Comparison of ENCODE assay signal across 8 mouse cellular contexts in the genomic region with DNA sequence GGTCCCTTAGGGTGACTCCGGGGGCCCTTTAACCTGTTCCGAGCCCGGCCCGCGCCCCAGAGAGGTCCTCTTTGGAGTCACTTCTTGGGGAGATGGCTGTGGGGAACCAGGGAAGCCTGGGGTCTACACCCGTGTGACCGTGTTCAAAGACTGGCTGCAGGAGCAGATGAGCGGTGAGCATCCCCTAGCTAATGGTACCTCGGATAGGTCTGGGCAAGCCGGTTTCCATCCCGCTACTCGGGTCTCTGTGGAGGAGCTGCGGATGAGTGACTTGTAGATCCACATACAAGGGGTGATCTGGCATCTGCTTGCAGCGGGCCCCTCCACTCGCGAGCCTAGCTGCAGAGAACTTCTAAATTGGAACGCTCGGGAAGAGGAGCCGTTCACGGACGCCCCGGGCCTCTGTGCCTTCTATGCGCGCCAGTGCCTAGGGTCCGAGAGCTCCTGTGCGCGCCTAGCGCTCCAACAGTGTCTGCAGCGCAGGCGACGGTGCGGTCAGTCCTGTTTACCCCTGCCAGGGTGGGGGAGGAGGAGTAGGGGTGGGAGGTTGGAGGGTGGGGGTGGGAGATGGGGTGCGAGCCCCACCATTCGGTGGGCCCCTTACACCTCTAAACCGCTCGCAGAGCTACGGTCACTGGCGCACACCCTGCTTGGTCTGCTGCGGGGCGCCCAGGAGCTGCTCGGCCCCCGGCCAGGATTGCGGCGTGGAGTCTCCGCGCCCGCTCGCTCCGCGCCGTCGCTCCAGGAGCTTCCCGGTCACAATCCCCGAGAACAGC. TPM values are rescaled to one million over a fixed set of nuclear protein-coding genes. Genes with fewer than 3 reads are reported as not detected.
DNase-seq lines count a peak whose midpoint lies in the region; ATAC-seq and TF ChIP-seq lines count a peak whose summit lies in the region.

No protein-coding gene starts in this region.

- TF ChIP-seq CTCF in gastrocnemius, adult 2 months (IDR thresholded peaks at IDR 0.05): no peak
- no peak for TF ChIP-seq CTCF in CH12.LX (conservative IDR thresholded peaks at IDR 0.05 in 1 of 2, IDR thresholded peaks at IDR 0.05 in 1 of 2; ENCODE audit: low read depth in 2 of 2, low read length in 2 of 2)

- H3K36me3 ChIP-seq in CH12.LX (replicated peaks in 1 of 2; ENCODE audit: control insufficient read depth in 1 of 2, insufficient read depth in 1 of 2, low read length in 1 of 2): no peaks in the 10 kb centered on the region
- H3K36me3 ChIP-seq in forebrain, embryonic 10.5 days (replicated peaks): no peaks in the 10 kb centered on the region
- no peaks in the 10 kb centered on the region for H3K36me3 ChIP-seq in liver, embryonic 11.5 days (ENCODE audit: control insufficient read depth, insufficient read depth, low read length)
- no peaks in the 10 kb centered on the region for H3K36me3 ChIP-seq in stomach, embryonic 15.5 days

- TF ChIP-seq RAD21 in CH12.LX (IDR thresholded peaks at IDR 0.05; ENCODE audit: low read depth, low read length): no peak

- H3K27me3 ChIP-seq in CH12.LX (replicated peaks): peaks cover 60% of the 10 kb centered on the region
- H3K27me3 ChIP-seq in forebrain, embryonic 10.5 days (ENCODE audit: poor library complexity, severe bottlenecking): peaks cover 90% of the 10 kb centered on the region
- H3K27me3 ChIP-seq in liver, embryonic 11.5 days (replicated peaks; ENCODE audit: control insufficient read depth, insufficient read depth, low read length): peaks cover 69% of the 10 kb centered on the region
- H3K27me3 ChIP-seq in stomach, embryonic 15.5 days (replicated peaks): peaks cover 48% of the 10 kb centered on the region

- DNase-seq in gastrocnemius, adult 2 months: no peak
- no peak for DNase-seq in gastrocnemius, postnatal 14 days
- DNase-seq in CH12.LX (ENCODE audit: extremely low read depth): no peak
- DNase-seq in forebrain, embryonic 10.5 days (ENCODE audit: extremely low spot score, low spot score): peak; percentile 55
- peak; percentile 51 for DNase-seq in liver, embryonic 11.5 days (ENCODE audit: low spot score)
- DNase-seq in layer of hippocampus, adult 11-12 months (ENCODE audit: low spot score): no peak
- no peak for DNase-seq in right cerebral cortex, postnatal 10 days (ENCODE audit: low spot score in 2 of 2)

- H3K79me2 ChIP-seq in CH12.LX (replicated peaks; ENCODE audit: control insufficient read depth, extremely low read depth, insufficient read depth, poor library complexity, severe bottlenecking): no peaks in the 10 kb centered on the region

- peak overlapping the region; percentile 79 for H3K4me3 ChIP-seq in gastrocnemius, adult 2 months
- H3K4me3 ChIP-seq in CH12.LX (replicated peaks in 1 of 3; ENCODE audit: low read depth in 2 of 3, low read length in 2 of 3, poor library complexity in 1 of 3): no peak overlapping the region
- H3K4me3 ChIP-seq in forebrain, embryonic 10.5 days: peak overlapping the region; percentile 60
- peak overlapping the region; percentile 50 for H3K4me3 ChIP-seq in liver, embryonic 11.5 days (ENCODE audit: low read depth, low read length)
- H3K4me3 ChIP-seq in stomach, embryonic 15.5 days (replicated peaks): peak overlapping the region; percentile 54

- peak overlapping the region; percentile 7; the same call in 1 of the 2 replicates for H3K4me2 ChIP-seq in CH12.LX (ENCODE audit: insufficient read depth, low read depth, poor library complexity, severe bottlenecking)
- peak overlapping the region; percentile 71 for H3K4me2 ChIP-seq in liver, embryonic 11.5 days
- peak overlapping the region; percentile 97 for H3K4me2 ChIP-seq in stomach, embryonic 15.5 days

- no peak overlapping the region for H3K9ac ChIP-seq in CH12.LX (ENCODE audit: insufficient read depth, low read depth)
- H3K9ac ChIP-seq in liver, embryonic 11.5 days (ENCODE audit: low read depth, low read length): no peak overlapping the region
- H3K9ac ChIP-seq in stomach, embryonic 15.5 days: peak overlapping the region; percentile 44

- H3K9me3 ChIP-seq in CH12.LX (replicated peaks; ENCODE audit: low read length): no peaks in the 10 kb centered on the region
- H3K9me3 ChIP-seq in forebrain, embryonic 10.5 days: no peaks in the 10 kb centered on the region
- no peaks in the 10 kb centered on the region for H3K9me3 ChIP-seq in liver, embryonic 11.5 days (ENCODE audit: control insufficient read depth, low read length)
- no peaks in the 10 kb centered on the region for H3K9me3 ChIP-seq in stomach, embryonic 15.5 days

- no peak for ATAC-seq in liver, embryonic 11.5 days (replicated peaks; ENCODE audit: low FRiP score)
- peak; percentile 48; the same call in 1 of the 2 replicates for ATAC-seq in stomach, embryonic 15.5 days (ENCODE audit: insufficient read depth, low FRiP score, low read depth)

- WGBS in forebrain, embryonic 10.5 days: 2% methylated on average over 52 of the region's 54 CpGs
- WGBS in liver, embryonic 11.5 days: 4% methylated on average over 53 of the region's 54 CpGs
- WGBS in stomach, embryonic 15.5 days: 3% methylated on average over 54 of the region's 54 CpGs

- intact Hi-C loops in gastrocnemius, adult 2 months (cut with DNase I): loop anchor here (2.0 to 10.0 kb wide), 3 partner anchors 88 to 569 kb away; no protein-coding TSS in a partner anchor
- intact Hi-C loops in gastrocnemius, postnatal 14 days (cut with DNase I; ENCODE audit: low total_unique reads): loop anchor here (10.0 kb wide), 2 partner anchors 522 to 572 kb away; no protein-coding TSS in a partner anchor

- H3K4me1 ChIP-seq in CH12.LX (ENCODE audit: control insufficient read depth in 1 of 2, insufficient read depth in 2 of 2): peaks cover 4 to 13% of the 10 kb centered on the region in 2 experiments
- H3K4me1 ChIP-seq in forebrain, embryonic 10.5 days: peaks cover 54% of the 10 kb centered on the region
- H3K4me1 ChIP-seq in liver, embryonic 11.5 days (replicated peaks; ENCODE audit: control insufficient read depth, insufficient read depth, low read length): peaks cover 6% of the 10 kb centered on the region
- H3K4me1 ChIP-seq in stomach, embryonic 15.5 days: peaks cover 16% of the 10 kb centered on the region

- in situ Hi-C loops in CH12.LX (cut with MboI; ENCODE audit: low pct_ligation_motif_present, low pct_unique_long_range_greater_than_20kb, low sequenced_read_pairs): loop anchor here (5.0 to 10.0 kb wide), 2 partner anchors 84 to 522 kb away; partner anchors contain the start of gene Alpi

- 0 out of 2 replicates have a peak overlapping the region, but pooled peaks have one; percentile 20 for H3K27ac ChIP-seq in gastrocnemius, adult 2 months
- no peak overlapping the region for H3K27ac ChIP-seq in CH12.LX (ENCODE audit: insufficient read depth, low read depth)
- H3K27ac ChIP-seq in forebrain, embryonic 10.5 days: peak overlapping the region; percentile 75
- no peak overlapping the region for H3K27ac ChIP-seq in liver, embryonic 11.5 days (ENCODE audit: low read depth, low read length)
- no peak overlapping the region for H3K27ac ChIP-seq in stomach, embryonic 15.5 days

- no peak for TF ChIP-seq POLR2A in CH12.LX (IDR thresholded peaks at IDR 0.05; ENCODE audit: low read depth, low read length)

- dilution Hi-C loops in CH12.LX (cut with MboI; ENCODE audit: extremely low pct_ligation_motif_present, extremely low pct_unique_long_range_greater_than_20kb, low sequenced_read_pairs): no loop called here

- TF ChIP-seq EP300 in CH12.LX (IDR thresholded peaks at IDR 0.05; ENCODE audit: low read length): no peak

RNA-seq across cellular contexts. Expression of gene Prss56, which starts 3.3 kb away (rescaled TPM):
- not detected for total RNA-seq in gastrocnemius, adult 2 months (2021)
- not detected for total RNA-seq in gastrocnemius, postnatal 14 days (2021)
- total RNA-seq in CH12.LX (2012; rRNA removed): not detected in 2 replicates
- not detected in 2 replicates for total RNA-seq in CH12.LX (2014; rRNA removed)
- not detected in 2 replicates for polyA plus RNA-seq in CH12.LX (2012; ENCODE audit: insufficient read length, low read depth)
- not detected in 2 replicates for polyA plus RNA-seq in forebrain, embryonic 10.5 days (2016; fragmentation: Nextera tagmentation; extraction: Ambion mirVana)
- not detected in 2 replicates for polyA plus RNA-seq in liver, embryonic 11.5 days (2014; fragmentation: Nextera tagmentation; extraction: Ambion mirVana)
- 0.08 TPM in 1 of 2 replicates, not detected in the other for polyA plus RNA-seq in stomach, embryonic 15.5 days (2015; fragmentation: Nextera tagmentation; extraction: Ambion mirVana)

RNA-seq across cellular contexts. Expression of gene Chrnd, which starts 4.0 kb away (rescaled TPM):
- 1 to 10 TPM; 1.8 to 2.3 TPM for total RNA-seq in gastrocnemius, adult 2 months (2021)
- total RNA-seq in gastrocnemius, postnatal 14 days (2021): 1 to 10 TPM; 4.4 to 5.2 TPM
- total RNA-seq in CH12.LX (2012; rRNA removed): not detected in 2 replicates
- total RNA-seq in CH12.LX (2014; rRNA removed): not detected in 2 replicates
- 0.13 TPM in 1 of 2 replicates, not detected in the other for polyA plus RNA-seq in CH12.LX (2012; ENCODE audit: insufficient read length, low read depth)
- not detected in 2 replicates for polyA plus RNA-seq in forebrain, embryonic 10.5 days (2016; fragmentation: Nextera tagmentation; extraction: Ambion mirVana)
- polyA plus RNA-seq in liver, embryonic 11.5 days (2014; fragmentation: Nextera tagmentation; extraction: Ambion mirVana): 0.08 TPM in 1 of 2 replicates, not detected in the other
- 0.10 and 0.31 TPM in 2 replicates for polyA plus RNA-seq in stomach, embryonic 15.5 days (2015; fragmentation: Nextera tagmentation; extraction: Ambion mirVana)

RNA-seq across cellular contexts. Expression of gene Chrng, which starts 18.0 kb away (rescaled TPM):
- total RNA-seq in gastrocnemius, adult 2 months (2021): not detected
- total RNA-seq in gastrocnemius, postnatal 14 days (2021): 1 to 10 TPM; 1.5 to 1.7 TPM
- total RNA-seq in CH12.LX (2012; rRNA removed) (0.04 TPM in 2 replicates), CH12.LX (2014; rRNA removed) (not detected in 2 replicates)
- not detected in 2 replicates for polyA plus RNA-seq in CH12.LX (2012; ENCODE audit: insufficient read length, low read depth)
- polyA plus RNA-seq in forebrain, embryonic 10.5 days (2016; fragmentation: Nextera tagmentation; extraction: Ambion mirVana): 0.36 TPM in 1 of 2 replicates, not detected in the other
- 0.55 and 0.62 TPM in 2 replicates for polyA plus RNA-seq in liver, embryonic 11.5 days (2014; fragmentation: Nextera tagmentation; extraction: Ambion mirVana)
- 0.14 and 0.86 TPM in 2 replicates for polyA plus RNA-seq in stomach, embryonic 15.5 days (2015; fragmentation: Nextera tagmentation; extraction: Ambion mirVana)

RNA-seq across cellular contexts. Expression of gene Eif4e2, which starts 27.3 kb away (rescaled TPM):
- total RNA-seq in gastrocnemius, adult 2 months (2021): 10 to 100 TPM; 53.0 to 57.0 TPM
- 10 to 100 TPM; 54.3 to 61.6 TPM for total RNA-seq in gastrocnemius, postnatal 14 days (2021)
- total RNA-seq in CH12.LX (2012; rRNA removed) (175 and 208 TPM in 2 replicates), CH12.LX (2014; rRNA removed) (228 and 245 TPM in 2 replicates)
- 264 and 289 TPM in 2 replicates for polyA plus RNA-seq in CH12.LX (2012; ENCODE audit: insufficient read length, low read depth)
- polyA plus RNA-seq in forebrain, embryonic 10.5 days (2016; fragmentation: Nextera tagmentation; extraction: Ambion mirVana): 162 and 168 TPM in 2 replicates
- 151 and 152 TPM in 2 replicates for polyA plus RNA-seq in liver, embryonic 11.5 days (2014; fragmentation: Nextera tagmentation; extraction: Ambion mirVana)
- polyA plus RNA-seq in stomach, embryonic 15.5 days (2015; fragmentation: Nextera tagmentation; extraction: Ambion mirVana): 149 and 156 TPM in 2 replicates

RNA-seq across cellular contexts. Expression of gene Ecel1, which starts 30.1 kb away (rescaled TPM):
- total RNA-seq in gastrocnemius, adult 2 months (2021): not detected
- not detected for total RNA-seq in gastrocnemius, postnatal 14 days (2021)
- total RNA-seq in CH12.LX (2012; rRNA removed) (not detected in 2 replicates), CH12.LX (2014; rRNA removed) (not detected in 2 replicates)
- not detected in 2 replicates for polyA plus RNA-seq in CH12.LX (2012; ENCODE audit: insufficient read length, low read depth)
- 1.1 and 1.2 TPM in 2 replicates for polyA plus RNA-seq in forebrain, embryonic 10.5 days (2016; fragmentation: Nextera tagmentation; extraction: Ambion mirVana)
- 0.18 and 0.48 TPM in 2 replicates for polyA plus RNA-seq in liver, embryonic 11.5 days (2014; fragmentation: Nextera tagmentation; extraction: Ambion mirVana)
- 6.3 and 8.7 TPM in 2 replicates for polyA plus RNA-seq in stomach, embryonic 15.5 days (2015; fragmentation: Nextera tagmentation; extraction: Ambion mirVana)

Comparison
In these comparisons a context has a peak if more than half of its experiments do, and no peak if none do; other contexts are left out.
1. DNase-seq: peak in forebrain, embryonic 10.5 days (single experiment) and liver, embryonic 11.5 days (single experiment); none in gastrocnemius, adult 2 months (single experiment), gastrocnemius, postnatal 14 days (single experiment), CH12.LX (single experiment), layer of hippocampus, adult 11-12 months (single experiment) and right cerebral cortex, postnatal 10 days (0 of 2).
2. H3K27ac ChIP-seq: peak in gastrocnemius, adult 2 months (single experiment) and forebrain, embryonic 10.5 days (single experiment); none in CH12.LX (single experiment), liver, embryonic 11.5 days (single experiment) and stomach, embryonic 15.5 days (single experiment).
3. H3K4me3 ChIP-seq: peak in gastrocnemius, adult 2 months (single experiment), forebrain, embryonic 10.5 days (single experiment), liver, embryonic 11.5 days (single experiment) and stomach, embryonic 15.5 days (single experiment); none in CH12.LX (0 of 3).
4. H3K4me2 ChIP-seq: peak in every context shown above with its lines; median percentile 97 in stomach, embryonic 15.5 days; 71 in liver, embryonic 11.5 days; 7 in CH12.LX.